Mouse (Mus musculus): Measurements from ENCODE around the gene Elovl6.

DNA sequence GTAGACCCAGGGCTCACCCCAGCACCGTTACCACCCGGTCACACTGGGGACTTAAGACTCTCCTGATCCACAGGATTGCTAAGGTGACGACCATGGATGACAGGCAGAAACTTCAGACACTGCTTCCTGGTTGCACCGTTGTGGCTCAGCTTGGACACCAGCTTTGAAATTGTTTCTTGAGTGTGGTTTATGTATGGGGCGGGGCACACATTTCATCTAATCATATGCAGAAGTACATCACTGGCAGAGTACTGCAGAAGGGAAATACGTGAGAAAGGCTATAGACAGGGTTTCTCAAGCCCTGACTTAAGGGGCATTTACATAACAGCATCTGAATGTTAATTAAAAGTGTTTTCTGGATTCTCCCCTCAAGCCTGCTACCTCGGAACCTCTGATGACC lies 81.6 kb downstream of the Elovl6 start:
- TF ChIP-seq CTCF (IDR thresholded peaks at IDR 0.05; ENCODE audit: control insufficient read depth, insufficient read depth, low read length) (no peak), POLR2A (IDR thresholded peaks at IDR 0.05; ENCODE audit: borderline replicate concordance, control insufficient read depth, low read depth, low read length) (no peak)
